Mouse (Mus musculus) G1E (cell line): ENCODE measurements around the gene B430306N03Rik.

Source experiments
- CTCF ChIP-seq: IDR thresholded peaks from 2 replicates; pipeline ENCODE4 v1.5.1; 2012; ENCODE audit warnings: low read depth, low read length, inconsistent platforms, mixed read lengths
- GATA1 ChIP-seq: IDR thresholded peaks from 2 replicates; pipeline ENCODE4 v1.6.1; 2012; ENCODE audit warnings: borderline replicate concordance, low read length, inconsistent platforms, mixed read lengths
- POLR2AphosphoS5 ChIP-seq: IDR thresholded peaks from 2 replicates; pipeline ENCODE4 v1.6.1; 2012; ENCODE audit warnings: low read depth, low read length, inconsistent platforms; ENCODE audit not compliant: insufficient replicate concordance
- TAL1 ChIP-seq: conservative IDR thresholded peaks from 2 replicates; pipeline ENCODE4 v1.6.1; 2012; ENCODE audit warnings: low read depth, low read length, inconsistent platforms, mixed read lengths

DNA sequence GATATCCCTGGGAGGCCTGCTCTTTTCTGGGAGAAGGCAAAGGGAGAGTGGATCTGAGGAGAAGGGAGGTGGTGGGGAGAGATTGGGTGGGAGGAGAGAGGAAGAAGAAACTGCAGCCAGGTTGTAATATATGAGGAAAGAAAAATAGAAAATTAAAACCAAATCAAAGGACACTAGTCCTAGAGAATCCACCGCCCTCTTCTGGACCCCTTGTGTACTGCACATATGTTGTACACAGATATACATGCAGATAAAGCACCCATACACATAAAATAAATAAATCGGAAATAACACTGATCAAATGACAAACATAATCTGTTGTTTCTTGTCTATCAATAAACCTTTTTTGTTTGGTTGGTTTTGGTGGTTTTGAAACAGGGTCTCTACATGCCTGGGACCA, 28.7 kb upstream of the B430306N03Rik start:
- TF ChIP-seq GATA1 (no peak), CTCF (no peak), TAL1 (no peak), POLR2AphosphoS5 (no peak)
